Mouse (Mus musculus) limb, embryonic 14.5 days (tissue): Measurements from ENCODE around the gene Ppp1r3e. TPM values are rescaled to one million over a fixed set of nuclear protein-coding genes. Genes with fewer than 3 reads are reported as not detected.
A peak's percentile ranks its signal among the peaks of the same experiment; 100 is the strongest.

ENCODE experiments used
- ATAC-seq: fragments of 200-750 bp; cut with Nextera tagmentation; 2 replicates; pipeline ENCODE4 v1.8.0; 2017; ENCODE audit warnings: low read depth, moderate number of reproducible peaks, moderate TSS enrichment; ENCODE audit not compliant: low FRiP score
- DNase-seq: peaks from one replicate; pipeline ENCODE4 v3.0.0-alpha.2; 2015; ENCODE audit warnings: low spot score
- H3K27ac ChIP-seq: fragments of 300-500 bp; sonication (generic); replicated peaks from 2 replicates; pipeline ENCODE4 v1.5.1; 2014; ENCODE audit warnings: low read depth, mild to moderate bottlenecking, low read length, moderate library complexity, mixed read lengths
- H3K27me3 ChIP-seq: fragments of 300-500 bp; sonication (generic); 2 replicates; pipeline ENCODE4 v1.6.1; 2014; ENCODE audit warnings: low read length, mixed read lengths; ENCODE audit not compliant: control insufficient read depth, insufficient read depth
- H3K36me3 ChIP-seq: fragments of 300-500 bp; sonication (generic); 2 replicates; pipeline ENCODE4 v1.6.1; 2014; ENCODE audit warnings: mild to moderate bottlenecking, low read length, moderate library complexity, mixed read lengths; ENCODE audit not compliant: control insufficient read depth, insufficient read depth
- H3K4me1 ChIP-seq: fragments of 300-500 bp; sonication (generic); 2 replicates; pipeline ENCODE4 v1.6.1; 2014; ENCODE audit warnings: antibody characterized with exemption, low read length, mixed read lengths; ENCODE audit not compliant: control insufficient read depth, insufficient read depth
- H3K4me2 ChIP-seq: fragments of 300-500 bp; sonication (generic); replicated peaks from 2 replicates; pipeline ENCODE4 v1.6.1; 2014; ENCODE audit warnings: low read depth, mild to moderate bottlenecking, low read length, moderate library complexity; ENCODE audit not compliant: severe bottlenecking
- H3K4me3 ChIP-seq: fragments of 300-500 bp; sonication (generic); replicated peaks from 2 replicates; pipeline ENCODE4 v1.5.1; 2014; ENCODE audit warnings: low read length
- H3K9ac ChIP-seq: fragments of 300-500 bp; sonication (generic); 2 replicates; pipeline ENCODE4 v1.6.1; 2014; ENCODE audit warnings: mild to moderate bottlenecking, low read depth, low read length, moderate library complexity; ENCODE audit not compliant: severe bottlenecking
- H3K9me3 ChIP-seq: fragments of 300-500 bp; sonication (generic); 2 replicates; pipeline ENCODE4 v1.6.1; 2016; ENCODE audit warnings: low read length; ENCODE audit not compliant: control insufficient read depth
- POLR2A ChIP-seq: fragments of 200-500 bp; IDR thresholded peaks from 2 replicates; pipeline ENCODE4 v1.8.0; 2012; ENCODE audit warnings: inconsistent platforms, mild to moderate bottlenecking, moderate library complexity, borderline replicate concordance; ENCODE audit not compliant: insufficient read depth, insufficient read length; ENCODE audit errors: extremely low read depth
- WGBS: fragments of 180-500 bp; shearing (Covaris S2); extraction: QIAGEN DNeasy Blood & Tissue Kit; methylation state at CpG from one replicate; pipeline ENCODE4 v1.1.7; 2014; 5-methylcytosine and 5-hydroxymethylcytosine counted together
- polyA plus RNA-seq, 2 experiments: library from polyadenylated mRNA; depleted of rRNA in 1 of 2; stranded (reverse) in 1 of 2; unstranded in 1 of 2; fragments of >200 nt; fragmentation: Nextera tagmentation in 1 of 2; extraction: Ambion mirVana in 1 of 2; gene quantifications; 2 replicates each; pipeline versions ENCODE4 v1.2.1 to v1.2.3; 2012 to 2014

Gene Ppp1r3e
- polyA plus RNA-seq (2012; rRNA removed) (7.0 and 8.0 TPM in 2 replicates), polyA plus RNA-seq (2014; fragmentation: Nextera tagmentation; extraction: Ambion mirVana) (0.86 and 1.4 TPM in 2 replicates)

DNA sequence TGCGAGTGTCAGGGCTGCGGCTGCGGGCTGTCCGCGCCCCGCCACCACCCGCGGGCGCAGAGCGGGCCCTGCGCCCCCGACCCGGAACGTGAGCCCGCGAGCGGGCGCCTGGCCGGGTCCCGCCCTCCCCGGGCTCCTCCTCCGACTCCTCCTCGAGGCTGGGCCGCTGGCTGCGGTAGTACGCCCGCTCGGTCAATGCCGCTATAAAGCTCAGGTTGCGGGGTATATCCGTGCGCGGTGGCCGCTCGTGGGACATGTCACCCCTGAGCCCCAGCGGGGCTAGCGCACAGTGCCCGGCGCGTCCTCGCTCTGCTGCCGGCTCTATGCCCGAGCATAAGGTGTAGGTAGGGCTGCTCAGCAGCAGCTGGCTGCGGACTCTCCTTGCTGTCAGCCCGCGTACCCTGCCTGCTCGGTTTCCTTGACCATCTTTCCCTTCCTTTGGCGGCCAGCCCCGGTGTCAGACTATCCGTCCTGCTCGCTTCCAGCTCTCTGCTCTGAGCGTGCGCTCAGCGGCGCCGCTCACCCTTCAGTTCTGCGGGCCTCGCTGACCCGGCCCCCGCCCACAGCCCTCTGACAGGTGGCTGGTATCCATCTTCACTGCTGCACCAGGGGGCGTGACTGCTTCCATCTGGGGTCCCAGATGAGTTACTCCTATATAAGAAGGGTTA lies at the start of gene Ppp1r3e:
Gene Ppp1r3e, minus strand, starts transcription at position 503 of the 668 bp plus-strand sequence.
- Histone ChIP-seq H3K27ac (0 out of 2 replicates have a peak within 1 kb of the TSS, but pooled peaks have one; percentile 38), H3K9ac (peak within 1 kb of the TSS; percentile 71), H3K9me3 (no peaks in the 10 kb centered on the region), H3K4me2 (peak within 1 kb of the TSS; percentile 98), H3K4me1 (peaks cover 5% of the 10 kb centered on the region; the same call in 1 of the 2 replicates), H3K4me3 (peak within 1 kb of the TSS; percentile 72), H3K36me3 (no peaks in the 10 kb centered on the region), H3K27me3 (peaks cover 23% of the 10 kb centered on the region; the same call in 1 of the 2 replicates)
- 2% methylated on average over 42 of the region's 61 CpGs for WGBS
- DNase-seq: peak; percentile 39
- no peak for TF ChIP-seq POLR2A
- peak; percentile 87 for ATAC-seq

DNA sequence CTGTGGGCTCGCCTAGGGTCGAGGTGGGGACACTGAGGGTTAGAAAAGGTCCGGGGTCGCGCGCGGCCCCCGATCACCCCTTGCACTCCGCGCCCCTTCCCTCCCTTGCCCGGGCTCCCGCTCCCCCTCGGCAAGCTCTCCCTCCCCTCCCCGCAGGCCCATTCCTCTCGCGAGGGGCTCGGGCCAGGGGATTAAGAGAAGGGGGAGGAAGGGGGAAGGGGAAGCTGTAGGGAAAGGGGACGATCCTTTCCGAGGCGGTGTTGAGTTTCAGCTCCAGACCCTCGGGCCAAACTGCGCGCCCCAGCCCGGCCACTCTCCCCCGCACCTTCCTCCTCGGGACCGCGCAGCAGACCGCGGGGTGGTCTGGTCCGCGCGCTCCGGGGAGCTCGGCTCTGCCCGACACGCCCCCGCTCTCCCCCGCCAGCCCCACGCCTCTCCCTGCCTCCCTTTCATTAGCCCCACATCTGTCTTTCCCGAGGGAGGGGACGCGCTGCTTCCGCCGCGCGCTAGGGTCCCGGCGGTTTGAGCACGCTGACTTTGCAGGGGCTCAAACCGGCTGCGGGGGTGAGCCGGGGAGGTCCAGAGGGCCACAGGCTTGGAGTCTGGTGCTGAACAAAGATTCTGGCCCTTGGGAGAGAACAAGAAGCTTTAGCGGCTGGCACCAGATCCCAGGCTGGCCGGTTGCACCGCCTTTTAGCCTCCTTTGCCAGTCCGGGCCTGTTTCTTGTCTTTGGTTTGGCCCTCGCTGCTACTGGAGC lies 49.2 kb upstream of the Ppp1r3e start:
- WGBS: 2% methylated on average over 31 of the region's 58 CpGs
- Histone ChIP-seq H3K27me3 (no peaks in the 10 kb centered on the region), H3K4me1 (peaks cover 26% of the 10 kb centered on the region), H3K9me3 (peaks cover under 1% of the 10 kb centered on the region; the same call in 1 of the 2 replicates), H3K4me2 (peak overlapping the region; percentile 96), H3K27ac (peak overlapping the region; percentile 100), H3K9ac (peak overlapping the region; percentile 95), H3K4me3 (peak overlapping the region; percentile 65), H3K36me3 (peaks cover 10% of the 10 kb centered on the region)
- peak; percentile 54; the same call in 1 of the 2 replicates for TF ChIP-seq POLR2A
- DNase-seq: peak; percentile 89
- ATAC-seq: peak; percentile 84

DNA sequence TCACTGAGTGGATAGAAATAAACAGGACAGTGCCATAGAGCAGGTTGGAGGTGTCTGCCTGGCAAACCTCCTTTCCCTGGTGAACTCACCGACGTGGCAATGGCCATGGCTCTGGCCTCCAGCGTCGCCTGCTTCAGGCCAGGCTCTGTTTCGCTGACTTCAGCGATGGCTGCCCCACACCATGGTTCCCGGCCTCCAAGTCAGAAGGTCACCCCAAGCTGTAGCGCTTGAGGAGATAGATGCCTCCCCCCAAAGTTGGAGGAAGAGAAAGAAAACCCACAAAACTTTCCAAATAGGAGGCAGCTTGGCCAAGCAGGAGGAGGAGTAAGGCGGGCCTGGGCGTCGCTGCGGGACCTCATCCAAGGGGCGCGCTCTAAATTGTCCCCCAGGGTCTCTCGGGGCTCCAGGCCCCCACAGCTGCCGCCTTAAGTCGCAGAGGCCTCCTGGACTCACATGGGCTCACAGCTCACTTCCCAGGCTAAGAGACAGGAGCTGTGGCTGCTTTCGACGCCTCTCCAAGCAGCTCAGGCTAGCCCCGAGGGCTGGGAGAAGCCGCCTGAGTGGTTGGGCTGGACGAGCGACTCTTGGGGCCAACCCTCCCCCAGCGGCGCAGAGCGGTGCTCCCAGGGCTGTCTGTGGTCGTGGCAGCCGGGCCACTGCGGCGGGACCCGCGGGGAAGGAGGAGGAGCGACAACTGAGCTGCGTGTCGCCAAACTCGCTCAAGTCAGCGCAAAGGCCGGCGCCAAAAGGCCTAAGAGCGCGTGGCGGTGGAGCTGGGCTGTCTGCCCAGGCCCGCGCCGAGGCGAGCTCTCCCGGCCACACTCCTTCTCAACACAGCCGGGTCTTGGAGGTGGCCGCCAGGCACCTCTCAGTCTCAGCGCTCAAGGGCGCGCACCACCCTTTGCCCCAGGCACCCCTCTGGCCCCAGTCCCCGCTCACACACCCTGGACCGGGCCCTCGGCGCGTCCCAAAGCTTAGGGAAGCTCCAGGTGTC lies 48.3 kb upstream of the Ppp1r3e start, which contains the start of gene Efs:
Gene Efs, minus strand, starts transcription at position 778 of the 994 bp plus-strand sequence.
- TF ChIP-seq POLR2A: no peak
- H3K36me3 ChIP-seq: peaks cover 19% of the 10 kb centered on the region
- no peaks in the 10 kb centered on the region for H3K27me3 ChIP-seq
- H3K4me3 ChIP-seq: peak within 1 kb of the TSS; percentile 65
- H3K27ac ChIP-seq: peak within 1 kb of the TSS; percentile 100
- WGBS: 2% methylated on average over 40 of the region's 57 CpGs
- H3K4me1 ChIP-seq: peaks cover 26% of the 10 kb centered on the region
- DNase-seq (peak; percentile 68), ATAC-seq (peak; percentile 49)
- H3K9ac ChIP-seq: peak within 1 kb of the TSS; percentile 95
- H3K9me3 ChIP-seq: peaks cover 6% of the 10 kb centered on the region
- peak within 1 kb of the TSS; percentile 96 for H3K4me2 ChIP-seq

DNA sequence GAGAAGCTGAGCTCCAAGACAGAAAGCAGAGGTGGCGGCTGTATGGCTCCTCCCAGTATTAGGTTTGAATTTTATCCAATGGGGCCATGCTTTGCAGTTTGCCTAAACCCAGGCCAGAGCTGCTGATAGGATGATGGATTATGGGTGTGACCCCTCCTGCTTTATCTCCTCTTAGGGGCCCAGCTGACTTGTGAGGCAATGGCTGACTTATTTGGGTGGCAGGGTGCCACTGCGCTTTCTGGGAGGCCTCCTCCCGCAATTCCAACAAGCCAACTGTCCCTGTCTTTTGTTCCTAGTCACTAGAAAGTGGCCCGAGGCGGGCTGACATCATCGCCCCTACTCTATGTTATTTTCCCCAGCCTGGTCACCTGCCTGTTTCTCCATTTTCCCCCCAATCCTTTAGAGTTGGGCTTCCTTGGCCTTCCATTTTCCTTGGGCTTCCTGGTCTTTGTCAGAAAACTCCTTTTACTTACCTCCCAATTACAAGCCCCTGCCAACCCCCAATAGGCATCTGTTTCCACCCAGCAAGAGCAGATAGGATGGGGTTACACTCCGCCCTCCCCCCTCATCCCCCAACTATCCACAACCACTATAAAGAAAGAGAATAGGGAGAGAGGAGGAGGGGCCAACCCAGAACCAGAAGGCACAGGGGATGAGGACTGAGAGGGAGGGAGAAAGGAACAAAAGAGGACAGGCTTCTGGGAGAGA lies 47.4 kb upstream of the Ppp1r3e start:
- peak overlapping the region; percentile 95 for H3K9ac ChIP-seq
- WGBS: 10% methylated on average over 7 of the region's 7 CpGs
- H3K9me3 ChIP-seq: peaks cover 6% of the 10 kb centered on the region
- peaks cover 22% of the 10 kb centered on the region for H3K4me1 ChIP-seq
- H3K4me2 ChIP-seq: peak overlapping the region; percentile 96
- H3K36me3 ChIP-seq: peaks cover 28% of the 10 kb centered on the region
- peak overlapping the region; percentile 100 for H3K27ac ChIP-seq
- peak; percentile 25; the same call in 1 of the 2 replicates for TF ChIP-seq POLR2A
- peak overlapping the region; percentile 65 for H3K4me3 ChIP-seq
- H3K27me3 ChIP-seq: no peaks in the 10 kb centered on the region
- ATAC-seq (peak; percentile 56), DNase-seq (peak; percentile 91)
